Mouse (Mus musculus) thymus, postnatal 10 days (tissue): ENCODE results near the gene Cryab.

ENCODE experiments used
- DNase-seq, 2 experiments: peaks; one replicate each; pipeline ENCODE4 v3.0.0; 2021; ENCODE audit warnings: low spot score in 2 of 2

The Cryab gene

DNA sequence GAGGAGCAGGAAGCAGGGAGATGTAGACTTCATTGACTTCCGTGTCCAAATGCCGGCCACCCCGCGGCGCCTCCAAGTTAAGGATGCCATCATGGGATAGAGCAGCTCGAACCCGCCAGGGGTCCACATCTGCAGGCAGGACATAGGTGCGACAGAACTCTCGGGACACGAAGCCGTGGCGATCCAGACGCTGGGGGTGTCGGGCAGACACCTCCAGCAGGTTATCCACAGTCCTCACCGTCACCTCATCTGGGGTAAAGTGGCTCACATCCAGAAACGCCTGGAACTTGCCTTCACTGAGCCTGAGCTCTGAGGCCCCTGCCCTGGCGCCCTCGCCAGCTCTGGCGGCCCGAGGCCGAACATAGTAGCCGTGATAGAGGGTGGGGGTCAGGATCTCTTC lies at the start of gene Cryab:
Cryab (plus strand) TSS at position 3 of the 400 bp plus-strand sequence.
- DNase-seq = no peak

DNA sequence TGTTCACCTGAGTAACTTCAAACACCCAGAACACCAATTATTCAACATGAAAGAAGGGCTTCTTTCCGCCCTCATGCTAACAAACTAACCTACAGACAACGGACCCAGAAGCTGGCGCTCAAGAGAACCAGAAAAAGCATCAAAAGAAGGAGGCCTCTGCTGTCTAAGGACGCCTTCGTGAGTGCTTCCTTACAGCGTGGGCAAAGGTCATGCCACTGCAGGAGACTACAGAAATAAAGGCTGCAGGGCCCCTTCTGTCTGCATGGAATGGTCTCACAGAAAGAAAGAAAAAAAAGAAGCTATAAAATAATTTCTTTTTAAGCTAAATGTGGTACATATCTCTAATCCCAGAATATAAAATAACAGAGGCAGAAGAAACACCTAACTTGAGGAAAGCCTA lies 46.2 kb upstream of the Cryab start:
- no peak for DNase-seq

DNA sequence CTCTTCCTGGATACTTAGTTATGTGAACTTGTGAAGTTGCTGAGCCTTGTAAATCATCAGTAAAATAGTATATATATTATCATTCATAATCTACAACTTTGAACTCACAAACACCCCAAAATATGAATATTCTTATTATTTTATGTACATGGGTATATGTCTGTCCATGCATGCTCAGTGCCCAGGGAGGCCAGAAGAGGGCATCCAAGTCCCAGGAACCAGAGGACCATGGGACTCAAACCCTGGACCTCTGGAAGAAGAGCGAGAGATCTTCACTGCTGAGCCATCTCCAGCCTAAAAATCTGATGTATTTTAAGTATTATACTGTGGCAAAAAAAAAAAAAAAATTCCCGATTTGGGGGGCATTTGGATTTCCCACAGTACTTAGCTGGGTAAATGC lies 42.0 kb upstream of the Cryab start:
- no peak for DNase-seq

DNA sequence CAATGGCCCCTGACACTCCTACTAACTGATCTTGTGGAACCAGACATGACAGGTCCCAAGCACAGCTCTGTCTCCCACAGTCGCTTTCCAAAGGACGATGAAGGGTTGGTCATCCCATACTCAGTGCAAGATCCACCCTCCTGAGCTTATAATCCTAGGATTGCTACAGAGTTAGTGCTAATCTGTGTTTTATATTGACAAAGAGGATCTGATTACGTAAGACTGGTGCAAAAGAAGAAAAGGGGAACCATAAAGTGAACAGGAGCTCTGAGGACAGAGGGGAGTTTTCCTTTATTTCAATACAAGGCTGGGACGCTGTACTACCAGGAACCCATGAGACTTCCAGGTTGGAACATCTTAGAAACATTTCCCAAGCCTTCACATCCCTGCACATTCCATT lies 39.8 kb upstream of the Cryab start:
- DNase-seq = no peak

DNA sequence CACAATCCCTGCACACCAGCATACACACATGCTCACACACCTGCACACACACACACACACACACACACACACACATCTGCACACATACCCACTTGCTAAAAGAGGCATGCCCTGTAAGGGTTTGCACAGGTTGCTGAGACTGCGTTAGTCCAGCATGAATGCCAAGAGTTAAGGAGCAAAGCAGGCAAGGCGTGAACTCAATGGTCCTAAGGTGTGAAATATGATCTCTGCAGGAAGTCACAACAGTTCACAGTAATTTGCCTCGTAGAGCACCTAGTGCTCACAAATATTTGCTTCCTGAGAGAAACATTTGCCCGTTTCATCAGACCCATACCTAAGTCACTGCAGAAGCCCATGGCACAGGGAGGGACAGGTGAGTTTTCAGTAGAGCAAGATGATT lies 36.9 kb upstream of the Cryab start:
- DNase-seq = no peak

DNA sequence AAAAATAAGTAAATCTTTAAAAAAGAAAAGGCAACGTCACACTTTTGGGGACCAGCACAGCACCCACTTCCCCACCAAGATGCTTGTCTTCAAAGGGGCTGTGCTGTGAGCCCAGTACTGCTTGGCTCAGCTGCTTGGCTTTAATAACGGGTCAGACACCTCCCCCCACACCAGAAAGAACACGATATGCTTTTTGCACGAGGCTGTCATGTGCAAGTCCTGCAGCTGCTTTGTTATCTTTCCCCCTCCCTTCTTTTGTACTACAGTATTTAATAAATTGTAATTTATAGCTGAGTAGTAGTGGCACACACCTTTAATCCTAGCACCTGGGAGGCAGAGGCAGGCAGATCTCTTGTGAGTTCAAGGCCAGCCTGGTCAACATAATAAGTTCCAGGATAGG lies 32.2 kb upstream of the Cryab start:
- no peak for DNase-seq

DNA sequence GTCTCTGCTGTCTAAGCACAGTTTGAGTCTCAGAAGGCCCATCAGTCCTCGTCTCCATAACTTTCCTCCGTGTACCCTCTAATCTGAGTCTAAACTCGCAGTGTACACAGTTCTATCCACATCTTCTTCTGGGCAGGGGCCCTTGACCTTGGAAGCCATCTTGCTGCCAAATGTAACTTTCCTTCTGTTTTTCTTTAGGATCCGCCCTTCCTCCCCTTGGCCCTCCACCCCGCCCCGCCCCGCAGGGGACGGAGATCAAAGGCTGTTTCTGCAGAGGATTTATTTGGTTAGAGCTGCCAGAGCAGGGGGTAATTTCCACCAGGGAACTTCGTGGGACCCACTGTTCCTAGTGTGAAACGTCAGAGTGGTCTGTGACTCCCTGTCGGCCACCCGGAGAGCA lies 30.1 kb upstream of the Cryab start:
- DNase-seq = no peak

DNA sequence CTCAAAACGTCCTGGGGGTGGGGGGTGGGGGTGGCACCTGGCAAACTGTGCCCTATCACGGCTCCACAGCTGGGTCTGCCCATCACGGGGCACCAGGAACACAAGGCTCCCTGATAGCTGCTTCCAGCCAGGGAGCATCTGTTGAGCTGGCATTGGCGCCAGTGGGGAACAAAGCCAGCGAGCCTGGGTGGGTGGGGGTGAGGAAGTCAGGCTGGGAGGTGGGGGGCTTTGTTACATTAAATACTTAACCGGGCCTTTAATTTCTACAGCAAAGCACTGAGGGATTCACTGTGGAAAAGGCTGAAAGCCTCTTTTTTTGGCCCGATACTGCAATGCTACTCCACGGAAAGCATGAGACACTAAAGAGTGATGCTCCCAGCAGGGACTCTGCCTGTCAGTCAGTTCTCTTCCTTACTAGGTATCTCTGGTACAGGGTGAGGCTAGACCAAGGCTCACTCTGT lies 28.6 kb upstream of the Cryab start:
- no peak for DNase-seq

DNA sequence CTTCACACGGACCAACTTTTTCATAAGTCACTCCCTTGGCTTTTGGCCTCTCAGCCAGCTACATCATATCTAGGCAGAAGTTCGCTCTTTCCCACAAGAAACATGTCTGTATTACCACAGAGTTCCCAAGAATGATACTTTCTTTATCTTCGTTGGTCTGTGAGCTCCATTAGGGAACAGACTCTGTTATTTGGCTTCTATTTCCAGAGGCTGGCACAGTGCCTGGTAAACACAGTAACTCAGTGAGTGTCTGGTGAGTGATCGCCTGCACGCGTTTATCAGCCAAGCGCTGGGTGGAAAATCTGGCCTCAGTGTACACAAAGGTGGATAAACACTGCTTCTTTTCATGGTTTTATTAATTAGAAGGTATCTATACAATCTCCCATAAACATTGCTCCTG lies 27.7 kb upstream of the Cryab start:
- DNase-seq = no peak

DNA sequence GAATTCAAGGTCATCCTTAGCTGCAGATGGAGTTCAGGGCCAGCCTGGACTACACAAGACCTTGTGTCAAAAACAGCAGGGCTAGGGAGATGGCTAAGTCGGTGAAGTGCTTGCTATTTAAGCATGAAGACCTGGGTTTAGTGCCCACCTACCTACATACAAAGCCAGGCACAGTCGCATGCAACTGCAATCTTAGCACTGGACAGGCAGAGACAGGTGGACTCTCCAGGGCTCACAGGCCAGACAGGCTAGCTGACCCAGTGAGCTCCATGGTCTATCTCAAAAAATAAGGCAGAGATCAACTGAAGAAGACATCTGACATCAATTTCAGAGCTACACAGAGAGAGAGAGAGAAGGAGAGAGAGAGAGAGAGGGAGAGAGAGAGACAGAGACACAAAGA lies 27.0 kb upstream of the Cryab start:
- no peak for DNase-seq

DNA sequence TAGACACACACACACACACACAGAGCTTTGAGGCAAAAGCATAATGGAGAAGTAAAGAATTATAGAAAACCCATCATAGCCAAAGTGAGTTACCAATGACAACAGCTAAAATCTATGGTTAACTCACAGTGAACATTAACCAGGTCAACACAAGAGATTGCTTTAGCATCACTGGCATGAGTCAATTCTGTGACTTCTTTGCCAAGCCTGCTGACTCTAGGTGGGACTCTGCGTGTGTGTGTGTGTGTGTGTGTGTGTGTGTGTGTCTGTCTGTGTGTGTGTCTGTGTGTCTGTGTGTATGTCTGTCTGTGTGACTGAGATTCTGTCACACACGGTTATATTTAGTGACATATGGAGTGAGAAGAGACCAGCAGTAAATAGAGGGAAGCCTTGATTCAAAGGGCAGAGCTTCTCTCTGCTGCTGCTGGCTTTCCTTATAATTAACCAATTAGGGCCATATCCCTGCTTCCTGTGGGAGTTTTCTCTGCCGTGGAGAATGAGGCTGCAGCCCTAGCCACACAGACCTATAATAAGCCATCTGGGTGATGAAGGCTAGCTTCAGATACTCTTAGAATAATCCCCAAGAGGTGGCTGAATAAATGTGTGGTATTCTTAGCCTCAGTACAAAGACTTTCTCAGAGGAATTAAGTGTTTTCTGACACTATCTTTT lies 26.3 kb upstream of the Cryab start:
- DNase-seq = no peak

DNA sequence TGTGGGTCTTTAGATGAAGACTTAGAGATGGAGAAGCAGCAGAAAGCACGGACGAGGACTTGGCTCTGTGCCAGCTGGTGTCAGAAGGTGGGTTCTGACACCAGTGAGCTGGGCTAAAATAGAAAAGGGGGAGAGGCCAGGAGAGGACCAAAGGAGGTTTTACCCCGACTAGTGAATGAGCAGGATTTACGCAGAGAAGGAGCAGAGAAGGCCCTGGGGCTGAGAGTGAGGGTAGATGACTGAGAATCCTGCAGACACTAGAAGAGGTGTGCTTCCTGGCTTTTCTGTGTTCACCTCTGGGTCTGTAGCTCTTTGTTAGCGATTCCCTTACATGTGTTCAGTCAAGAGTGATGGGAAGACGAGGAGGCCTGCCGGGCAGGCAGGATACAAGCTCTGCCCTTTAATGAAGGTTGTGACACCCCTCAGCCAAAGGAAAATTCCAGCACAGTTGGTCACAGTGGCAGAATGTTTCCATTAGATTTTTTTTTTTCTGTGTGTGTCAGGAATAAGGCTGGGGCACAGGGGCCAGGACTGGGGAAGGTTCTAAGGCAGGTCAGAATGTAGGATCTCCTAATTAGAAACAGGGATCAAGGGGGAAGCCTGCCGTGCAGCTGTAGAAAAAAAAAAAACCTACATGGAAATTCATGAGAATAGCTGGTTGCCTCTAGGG lies 25.1 kb upstream of the Cryab start:
- no peak for DNase-seq

DNA sequence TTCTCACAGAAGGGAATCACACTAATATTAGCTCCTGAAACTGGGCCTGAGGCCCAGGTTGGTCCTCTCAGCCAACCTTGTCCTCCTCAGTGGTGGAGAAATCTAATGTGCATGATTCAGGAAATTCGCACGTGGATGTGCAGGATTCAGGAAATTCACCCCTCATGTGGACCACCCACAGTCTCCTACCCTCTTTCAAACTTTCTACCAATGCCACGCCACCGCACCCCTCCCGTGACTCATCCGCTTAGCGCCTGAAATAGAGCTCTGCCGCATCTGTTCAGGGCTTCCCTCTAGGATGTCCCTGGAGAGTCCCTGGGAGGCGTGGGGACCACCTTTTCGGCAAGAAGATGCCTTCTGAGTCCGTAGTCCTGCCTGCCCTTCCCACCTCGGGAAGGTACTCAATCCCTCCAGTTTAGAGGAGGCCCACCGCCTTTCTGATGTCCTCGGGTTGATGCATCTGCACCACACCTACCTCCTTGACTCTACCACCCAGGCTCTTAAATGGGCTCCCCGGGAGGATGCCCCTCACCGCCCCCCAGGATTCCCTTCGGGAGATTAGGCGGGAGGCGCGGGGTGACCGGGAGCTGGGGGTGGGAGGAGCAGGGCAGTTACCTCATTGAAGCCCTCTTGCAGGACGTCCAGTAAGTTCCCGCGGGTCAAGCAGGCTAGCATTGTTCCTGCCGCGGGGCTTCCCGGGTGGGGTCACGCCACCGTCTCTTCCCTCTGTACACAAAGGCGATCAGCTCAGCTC lies 23.8 kb upstream of the Cryab start:
- DNase-seq = no peak

DNA sequence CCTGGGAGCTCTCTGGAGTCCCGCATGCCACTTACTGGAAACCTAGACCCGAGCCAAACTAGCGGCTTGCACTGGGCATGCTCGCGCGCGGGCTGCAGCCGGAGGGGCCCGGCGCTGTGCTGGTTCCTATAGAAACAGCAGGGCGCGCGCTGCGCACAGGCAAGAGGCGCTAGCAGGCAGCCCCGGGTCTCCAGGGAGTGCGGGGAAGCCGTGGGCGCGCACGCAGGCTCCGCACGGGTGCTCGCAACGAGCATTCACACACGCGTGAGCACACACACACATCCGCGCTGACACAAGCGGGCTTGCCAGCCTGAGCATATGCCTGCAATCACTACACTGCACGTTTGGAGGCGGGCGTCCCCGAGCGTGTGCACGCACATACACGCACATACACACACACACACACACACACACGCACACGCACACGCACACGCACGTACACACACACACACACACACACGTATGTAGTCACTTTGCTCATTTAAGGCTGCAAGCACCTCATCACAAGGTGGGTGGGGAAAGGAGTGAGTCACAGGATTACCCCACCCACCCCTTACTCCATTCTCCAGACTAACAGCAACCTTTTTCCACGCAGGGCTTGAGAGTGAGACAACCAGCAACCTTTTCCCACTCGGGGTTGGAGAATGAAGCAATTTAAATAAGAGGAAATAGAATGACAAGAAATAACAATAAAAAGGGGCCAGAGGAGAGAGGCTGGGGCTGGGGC lies 23.0 kb upstream of the Cryab start:
- DNase-seq = peak; percentile 13 to 28

DNA sequence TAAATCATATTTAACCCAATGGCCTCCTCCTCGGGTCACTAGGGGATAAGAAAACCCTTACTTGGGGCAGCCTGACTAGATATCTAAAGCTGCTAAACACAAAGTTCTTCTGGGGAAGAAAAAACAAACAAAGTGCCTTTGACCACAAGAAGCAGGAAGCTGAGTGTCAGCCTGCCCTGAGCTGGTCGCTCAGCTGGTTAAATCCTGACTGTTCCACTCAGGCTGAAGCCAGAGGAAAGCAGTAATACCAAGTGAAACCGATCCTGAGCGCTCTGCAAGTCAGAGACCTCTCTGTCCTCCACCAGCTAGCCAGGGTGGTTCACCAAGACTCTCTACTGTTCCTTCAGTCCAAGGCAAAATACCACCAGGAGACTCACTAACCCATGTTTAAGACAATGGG lies 21.5 kb upstream of the Cryab start:
- DNase-seq = no peak

DNA sequence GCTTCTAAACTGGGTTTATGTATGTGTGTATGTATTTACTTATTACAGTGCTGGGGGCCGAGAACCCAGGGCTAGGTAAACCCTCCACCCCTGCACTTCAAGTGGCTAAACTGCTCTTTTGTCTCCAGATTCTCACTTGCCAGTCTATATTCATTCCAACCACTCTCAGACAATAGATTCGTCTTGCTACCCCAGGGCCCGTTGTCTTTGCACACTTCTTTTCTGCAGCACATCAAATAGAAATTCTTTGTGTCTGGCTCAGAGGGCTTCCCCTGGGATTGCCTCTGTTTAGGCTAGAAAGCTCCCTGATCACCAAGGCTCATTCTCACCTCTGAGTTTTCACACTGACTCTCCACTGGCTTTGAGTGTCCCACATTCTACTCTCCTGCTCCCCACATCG lies 18.6 kb upstream of the Cryab start:
- no peak for DNase-seq

DNA sequence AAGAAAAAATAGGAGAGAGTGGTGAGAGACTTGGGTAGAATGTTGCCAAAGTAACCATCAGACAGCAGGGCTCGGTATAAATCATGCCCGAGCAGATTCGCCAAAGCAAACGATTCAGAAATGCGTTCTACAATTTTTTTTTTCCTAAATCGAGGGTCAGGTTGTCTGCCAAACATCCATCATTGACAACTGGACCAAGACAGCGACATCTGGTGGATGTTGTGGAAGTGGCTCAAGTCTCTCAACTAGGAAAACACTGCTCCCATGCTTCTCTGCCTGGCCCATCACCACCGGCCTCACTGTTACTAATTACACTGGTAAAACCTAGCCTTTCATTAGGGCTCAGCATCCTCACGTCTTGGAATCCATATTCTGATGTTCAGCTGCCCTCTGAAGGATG lies 16.1 kb upstream of the Cryab start:
- DNase-seq = no peak

DNA sequence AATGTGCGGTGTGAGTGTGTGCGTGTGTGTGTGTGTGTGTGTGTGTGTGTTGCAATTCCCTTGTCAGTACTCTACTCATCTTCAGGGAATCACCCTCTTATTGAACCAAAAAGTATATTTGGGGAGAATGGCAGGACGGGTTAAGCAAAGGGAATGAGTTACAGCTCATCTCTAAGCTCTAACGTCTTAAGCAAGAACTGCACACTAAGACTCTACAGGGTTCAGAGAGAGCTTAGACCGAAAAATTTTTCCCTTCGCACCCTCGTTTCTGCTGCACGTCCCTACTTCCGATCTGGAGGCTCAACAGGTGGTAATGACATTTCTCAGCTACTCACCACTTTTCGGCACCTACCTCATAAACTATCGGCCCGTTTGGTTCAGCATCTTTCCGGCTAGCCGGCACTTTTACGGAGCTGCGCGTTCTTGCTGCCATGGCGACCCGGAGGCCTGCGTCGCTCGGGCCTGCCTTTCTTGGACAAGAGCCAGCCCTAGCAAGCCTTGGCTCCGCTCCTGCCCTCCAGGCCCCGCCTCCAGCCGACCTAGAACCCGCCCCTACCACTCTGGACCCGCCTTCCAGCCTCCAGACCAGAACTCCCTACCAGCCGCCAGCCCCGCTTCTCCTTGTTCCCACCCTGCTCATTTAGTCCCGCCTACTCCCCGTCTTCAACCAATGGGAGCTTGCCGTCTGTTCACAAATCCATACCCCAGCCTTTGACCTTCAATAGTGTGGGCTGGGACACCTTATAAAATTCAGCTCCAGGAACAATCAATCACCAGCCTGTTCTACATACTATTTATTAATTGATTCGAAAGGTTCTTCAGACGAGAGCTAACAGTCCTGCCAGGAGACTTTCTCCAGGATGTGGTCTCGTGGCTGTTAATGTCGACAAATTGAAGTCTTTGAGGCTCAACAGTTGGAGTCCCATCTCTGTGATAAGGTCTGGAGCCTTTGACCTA lies 11.9 kb upstream of the Cryab start, which contains the start of gene Dixdc1:
Dixdc1 (minus strand) TSS at position 604 of the 957 bp plus-strand sequence.
- DNase-seq = peak; percentile 70 to 73

DNA sequence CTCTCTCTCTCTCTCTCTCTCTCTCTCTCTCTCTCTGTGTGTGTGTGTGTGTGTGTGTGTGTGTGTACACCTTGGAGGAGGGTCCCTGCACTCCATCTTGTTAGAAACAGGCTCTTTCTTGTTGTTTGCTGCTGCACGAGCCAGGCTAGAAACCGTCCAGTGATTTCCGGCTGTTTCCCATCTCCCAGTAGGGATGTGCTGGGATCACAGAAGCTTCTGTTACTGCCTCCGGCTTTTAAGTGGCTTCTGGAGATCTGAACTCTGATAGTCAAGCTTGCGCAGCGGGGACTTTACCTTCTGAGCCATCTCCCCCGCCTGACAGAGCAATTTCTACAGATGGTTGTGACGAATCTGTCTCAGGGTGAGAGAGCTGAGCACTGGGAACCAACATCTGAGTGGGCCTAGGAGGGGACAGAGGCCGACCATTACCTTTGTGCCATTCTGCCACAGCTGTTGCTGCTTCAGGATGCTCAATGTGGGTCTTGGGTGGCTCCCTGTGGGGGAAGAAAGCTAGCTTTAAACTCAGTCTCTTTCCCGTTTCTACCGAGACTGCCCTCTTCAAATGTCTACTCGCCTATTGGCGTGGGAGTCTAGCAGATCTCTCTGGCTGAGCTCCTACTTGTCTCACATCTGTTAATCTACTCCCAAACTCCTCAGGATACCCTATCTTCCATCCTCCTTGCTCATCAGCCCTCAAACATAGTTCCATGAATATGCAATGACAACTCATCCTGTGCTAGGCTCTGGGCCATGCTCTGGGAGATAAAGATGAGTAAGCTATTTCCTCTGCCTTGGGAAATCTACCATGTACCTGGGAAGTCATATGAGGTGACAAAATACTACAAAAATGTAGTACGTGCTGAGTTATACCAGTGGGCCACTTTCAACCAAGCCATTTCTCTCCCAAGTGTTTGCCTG lies 10.0 kb upstream of the Cryab start:
- DNase-seq = no peak

DNA sequence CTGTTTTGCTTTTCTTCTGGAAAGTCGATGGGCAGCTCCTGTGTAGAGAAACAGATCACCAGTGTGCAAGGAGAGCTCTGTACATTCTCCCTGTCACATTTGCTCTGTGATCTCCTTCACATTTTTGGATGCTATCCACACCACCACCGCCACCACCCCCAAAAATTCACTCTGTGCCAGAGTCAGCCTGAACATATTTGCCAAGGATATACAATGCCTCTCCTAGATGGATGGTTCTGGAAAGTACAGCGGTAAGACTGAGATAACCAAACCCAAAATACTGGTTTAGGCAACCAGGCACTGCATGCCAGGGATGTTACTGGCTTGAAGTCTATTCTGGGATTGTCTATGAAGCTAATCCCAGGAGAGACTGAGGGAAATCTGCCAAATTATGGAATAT lies 8.9 kb upstream of the Cryab start:
- DNase-seq = no peak
